Mouse (Mus musculus): Measurements from ENCODE around the gene Wdr24. TPM values are rescaled to one million over a fixed set of nuclear protein-coding genes. Genes with fewer than 3 reads are reported as not detected.

Wdr24 gene
- total RNA-seq, 1 experiment from 2014 or later: 16.5 TPM

GRCm38 (mm10) chr17:25837533-25837932 is 14.1 kb downstream of the Wdr24 start:
- no peak for ATAC-seq (replicated peaks in 1 of 2; ENCODE audit: insufficient read depth in 1 of 2, low FRiP score in 2 of 2, low TSS enrichment in 1 of 2, low read depth in 1 of 2, poor library complexity in 2 of 2, severe bottlenecking in 2 of 2)

- ATAC-seq (replicated peaks in 1 of 2; ENCODE audit: insufficient read depth in 1 of 2, low FRiP score in 2 of 2, low TSS enrichment in 1 of 2, low read depth in 1 of 2, poor library complexity in 2 of 2, severe bottlenecking in 2 of 2): no peak
These were observed 15.5 kb downstream of the Wdr24 start for GRCm38 (mm10) chr17:25838904-25839303.

GRCm38 (mm10) chr17:25839455-25840235 is 16.2 kb downstream of the Wdr24 start:
- ATAC-seq (replicated peaks in 1 of 2; ENCODE audit: insufficient read depth in 1 of 2, low FRiP score in 2 of 2, low TSS enrichment in 1 of 2, low read depth in 1 of 2, poor library complexity in 2 of 2, severe bottlenecking in 2 of 2): no peak

GRCm38 (mm10) chr17:25840519-25840918 is 17.1 kb downstream of the Wdr24 start:
- ATAC-seq (replicated peaks in 1 of 2; ENCODE audit: insufficient read depth in 1 of 2, low FRiP score in 2 of 2, low TSS enrichment in 1 of 2, low read depth in 1 of 2, poor library complexity in 2 of 2, severe bottlenecking in 2 of 2): no peak

DNA sequence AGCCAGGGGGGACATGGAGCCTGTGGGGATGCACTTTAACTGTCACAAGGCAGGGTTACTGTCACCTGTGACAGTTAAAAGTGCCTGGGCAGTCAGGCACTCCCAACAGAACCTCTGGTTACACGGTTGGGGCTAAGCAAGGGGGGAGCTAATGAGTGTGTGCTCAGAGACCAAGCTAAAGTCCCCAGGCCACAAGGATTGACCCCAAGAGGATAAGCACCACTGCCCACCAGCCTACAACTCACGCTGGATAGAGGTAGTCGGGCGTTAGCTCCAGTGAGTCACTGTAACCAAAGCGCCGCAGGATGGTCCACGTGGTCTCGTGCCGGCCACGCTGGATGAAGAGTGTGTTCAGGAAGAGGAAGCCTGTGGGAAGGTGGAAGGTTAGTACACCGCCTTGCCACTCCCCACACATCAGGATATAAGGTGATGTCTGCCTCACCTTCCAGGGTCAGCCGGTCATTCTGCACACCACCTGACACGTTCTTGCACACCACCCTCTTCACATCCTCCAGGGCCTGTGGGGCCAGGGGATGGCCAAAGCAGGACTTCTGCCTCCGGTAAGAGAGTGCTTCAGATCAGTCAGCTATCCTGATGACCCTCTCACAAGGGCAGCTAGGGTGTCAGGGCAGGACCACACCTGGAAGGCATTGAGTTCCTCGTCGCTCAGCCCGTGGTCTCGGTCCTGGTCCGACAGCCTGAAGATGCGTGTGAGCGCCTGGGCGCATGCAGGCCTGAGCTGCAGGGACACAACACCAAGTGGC is 17.9 kb downstream of the Wdr24 start, which contains the start of gene Gm20683:
Gene Gm20683 (minus strand): TSS at position 647 of the 764 bp plus-strand sequence.
- ATAC-seq (replicated peaks in 1 of 2; ENCODE audit: insufficient read depth in 1 of 2, low FRiP score in 2 of 2, low TSS enrichment in 1 of 2, low read depth in 1 of 2, poor library complexity in 2 of 2, severe bottlenecking in 2 of 2): no peak

GRCm38 (mm10) chr17:25842509-25842908 is 19.1 kb downstream of the Wdr24 start:
- ATAC-seq (replicated peaks in 1 of 2; ENCODE audit: insufficient read depth in 1 of 2, low FRiP score in 2 of 2, low TSS enrichment in 1 of 2, low read depth in 1 of 2, poor library complexity in 2 of 2, severe bottlenecking in 2 of 2): no peak

- no peak for ATAC-seq (replicated peaks in 1 of 2; ENCODE audit: insufficient read depth in 1 of 2, low FRiP score in 2 of 2, low TSS enrichment in 1 of 2, low read depth in 1 of 2, poor library complexity in 2 of 2, severe bottlenecking in 2 of 2)
These were observed 19.7 kb downstream of the Wdr24 start for GRCm38 (mm10) chr17:25843122-25843521.

DNA sequence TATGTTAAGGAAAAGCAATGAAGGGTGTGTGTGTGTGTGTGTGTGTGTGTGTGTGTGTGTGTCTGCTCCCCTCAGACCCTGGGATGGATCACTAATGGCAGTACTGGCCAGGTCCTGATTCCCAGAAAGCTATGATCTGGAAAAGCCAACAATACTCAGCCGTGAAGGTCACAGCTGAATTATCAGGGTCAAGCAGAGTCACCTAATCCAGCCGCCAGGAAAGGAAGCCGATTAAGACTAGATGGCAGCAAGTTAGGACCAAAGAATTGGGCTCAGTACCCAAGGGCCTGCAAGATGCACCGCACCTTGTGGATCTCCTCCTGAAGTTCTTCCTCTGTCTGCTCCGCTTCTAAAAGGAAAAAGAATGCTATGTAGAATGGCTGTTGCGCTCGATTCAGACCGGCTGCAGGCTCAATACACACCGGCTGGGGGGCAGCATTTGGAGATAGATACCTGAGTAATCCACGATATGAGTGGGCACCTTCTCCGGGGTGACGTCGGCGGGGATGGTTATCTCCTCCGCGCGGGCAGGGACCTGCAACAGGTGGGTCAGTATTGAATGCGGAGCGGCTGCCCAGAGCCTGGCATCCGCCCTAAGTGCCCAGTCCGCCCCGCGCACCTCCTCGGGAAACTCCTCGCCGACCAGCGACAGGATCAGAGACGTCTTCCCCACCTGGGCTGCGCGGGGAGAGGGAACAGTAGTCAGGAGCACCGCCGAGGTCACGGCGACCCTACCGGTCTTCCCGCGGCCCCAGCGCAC is 20.4 kb downstream of the Wdr24 start:
- no peak for ATAC-seq (replicated peaks in 1 of 2; ENCODE audit: insufficient read depth in 1 of 2, low FRiP score in 2 of 2, low TSS enrichment in 1 of 2, low read depth in 1 of 2, poor library complexity in 2 of 2, severe bottlenecking in 2 of 2)

DNA sequence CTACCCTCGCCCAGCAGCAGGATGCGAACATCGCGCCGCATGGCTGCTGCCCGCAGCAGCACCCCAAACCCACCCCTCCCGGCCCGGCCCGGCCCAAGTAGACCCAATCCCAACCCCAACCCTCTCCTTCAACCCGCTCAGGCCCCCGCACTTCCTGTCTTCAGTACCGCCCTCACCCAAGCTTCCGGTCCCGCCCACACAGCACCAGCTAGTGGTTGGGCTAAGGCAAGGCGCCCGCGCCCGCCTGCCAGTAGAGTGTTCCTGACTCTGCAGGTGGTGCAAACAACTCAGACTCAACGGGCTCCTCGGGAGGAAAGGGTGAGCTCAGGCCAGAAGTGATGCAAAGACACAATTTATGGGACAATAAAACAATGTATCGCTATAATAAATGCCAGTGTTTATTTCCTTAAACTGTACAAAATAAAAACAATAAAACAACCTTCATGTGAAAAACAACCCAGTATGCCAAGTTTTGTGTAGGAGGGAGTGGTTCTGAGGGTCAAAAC is 21.0 kb downstream of the Wdr24 start, which contains the start of gene Rhot2:
Gene Rhot2 (minus strand): TSS at position 456 of the 506 bp plus-strand sequence.
- peak; percentile 90 to 93 for ATAC-seq (replicated peaks in 1 of 2; ENCODE audit: insufficient read depth in 1 of 2, low FRiP score in 2 of 2, low TSS enrichment in 1 of 2, low read depth in 1 of 2, poor library complexity in 2 of 2, severe bottlenecking in 2 of 2)

- no peak for ATAC-seq (replicated peaks in 1 of 2; ENCODE audit: insufficient read depth in 1 of 2, low FRiP score in 2 of 2, low TSS enrichment in 1 of 2, low read depth in 1 of 2, poor library complexity in 2 of 2, severe bottlenecking in 2 of 2)
These were observed 36.8 kb downstream of the Wdr24 start for GRCm38 (mm10) chr17:25860229-25860628.

GRCm38 (mm10) chr17:25860832-25861703 is 37.6 kb downstream of the Wdr24 start, which contains the start of gene Wdr90:
Gene Wdr90 (minus strand): TSS chr17:25861501.
- ATAC-seq (replicated peaks in 1 of 2; ENCODE audit: insufficient read depth in 1 of 2, low FRiP score in 2 of 2, low TSS enrichment in 1 of 2, low read depth in 1 of 2, poor library complexity in 2 of 2, severe bottlenecking in 2 of 2): peak; percentile 97

GRCm38 (mm10) chr17:25861704-25862612 is 38.5 kb downstream of the Wdr24 start:
- ATAC-seq (replicated peaks in 1 of 2; ENCODE audit: insufficient read depth in 1 of 2, low FRiP score in 2 of 2, low TSS enrichment in 1 of 2, low read depth in 1 of 2, poor library complexity in 2 of 2, severe bottlenecking in 2 of 2): no peak

- ATAC-seq (replicated peaks in 1 of 2; ENCODE audit: insufficient read depth in 1 of 2, low FRiP score in 2 of 2, low TSS enrichment in 1 of 2, low read depth in 1 of 2, poor library complexity in 2 of 2, severe bottlenecking in 2 of 2): no peak
These were observed 40.3 kb downstream of the Wdr24 start for GRCm38 (mm10) chr17:25863681-25864080.

- no peak for ATAC-seq (replicated peaks in 1 of 2; ENCODE audit: insufficient read depth in 1 of 2, low FRiP score in 2 of 2, low TSS enrichment in 1 of 2, low read depth in 1 of 2, poor library complexity in 2 of 2, severe bottlenecking in 2 of 2)
These were observed 40.9 kb downstream of the Wdr24 start for GRCm38 (mm10) chr17:25864311-25864710.

DNA sequence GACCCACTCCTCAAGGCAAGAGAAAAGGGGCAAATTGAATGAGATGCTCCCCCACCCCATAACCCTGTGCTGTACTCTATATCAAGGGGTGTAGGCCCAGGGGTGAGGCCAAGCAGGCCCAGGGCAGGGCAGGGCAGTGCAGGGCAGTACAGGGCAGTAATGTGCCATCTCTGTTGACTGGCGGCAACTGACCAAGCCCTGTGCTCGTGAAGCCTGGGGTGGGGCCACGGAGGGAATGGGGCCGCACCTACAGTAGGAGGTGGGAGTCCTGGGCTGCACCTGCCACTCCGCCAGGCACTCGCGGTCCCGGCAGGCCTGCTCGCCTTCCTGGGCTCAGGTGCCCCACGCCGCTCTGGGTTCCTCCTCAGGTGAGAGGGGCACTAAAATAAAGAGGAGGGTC is 41.9 kb downstream of the Wdr24 start:
- ATAC-seq (replicated peaks in 1 of 2; ENCODE audit: insufficient read depth in 1 of 2, low FRiP score in 2 of 2, low TSS enrichment in 1 of 2, low read depth in 1 of 2, poor library complexity in 2 of 2, severe bottlenecking in 2 of 2): no peak

DNA sequence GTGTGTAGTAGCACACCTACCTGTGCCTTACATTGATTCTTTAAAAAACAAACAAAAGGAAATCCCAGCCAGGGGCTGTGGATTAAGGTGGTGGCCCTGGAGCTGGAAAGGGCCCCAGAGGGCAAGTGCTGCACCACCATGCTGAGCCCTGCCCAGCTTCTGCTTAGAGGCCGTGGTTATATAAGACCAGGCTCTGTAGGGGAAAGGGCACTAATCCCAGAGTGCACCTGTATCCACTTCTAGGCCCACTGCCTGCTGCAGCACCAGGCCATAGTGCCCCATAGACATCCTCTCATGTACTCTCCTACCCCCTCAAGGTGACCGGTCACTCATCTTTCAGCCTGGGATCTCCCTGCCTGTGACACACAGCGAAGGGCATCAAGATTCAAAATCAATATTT is 42.7 kb downstream of the Wdr24 start:
- no peak for ATAC-seq (replicated peaks in 1 of 2; ENCODE audit: insufficient read depth in 1 of 2, low FRiP score in 2 of 2, low TSS enrichment in 1 of 2, low read depth in 1 of 2, poor library complexity in 2 of 2, severe bottlenecking in 2 of 2)

Data from hematopoietic stem cell, adult 5-6 weeks (primary cell).